Mouse (Mus musculus) thymus, postnatal 10 days (tissue): ENCODE measurements around the gene Gm1553.

Experiments
- DNase-seq, 2 experiments: peaks; one replicate each; pipeline ENCODE4 v3.0.0; 2021; ENCODE audit warnings: low spot score in 2 of 2

The Gm1553 gene

DNA sequence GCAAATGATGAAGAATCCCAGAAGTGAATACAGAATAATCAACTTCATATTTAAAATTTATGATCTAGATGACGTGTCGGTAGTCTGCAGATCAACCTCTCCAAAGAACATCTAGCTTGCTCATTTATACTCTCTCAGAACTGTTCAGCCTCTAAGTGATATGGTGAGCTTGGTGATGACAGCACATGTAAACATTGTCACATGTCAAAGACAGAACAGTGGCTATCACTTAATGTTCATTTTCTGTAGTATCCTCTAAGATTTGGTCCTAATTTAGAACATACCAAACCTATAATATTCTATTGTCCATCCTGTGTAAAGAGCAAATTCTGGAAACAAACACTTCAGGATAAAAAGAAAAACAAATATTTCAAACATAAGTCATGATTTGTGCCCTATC, at the start of gene Gm1553:
TSS of gene Gm1553 (minus strand) at position 101 of the 400 bp plus-strand sequence.
- DNase-seq: no peak
